Comparison of ENCODE assay signal across 8 mouse cellular contexts in genomic region chr14:118385529-118385932, GRCm38 (mm10).
A peak's percentile ranks its signal among the peaks of the same experiment; 100 is the strongest.
DNase-seq lines count a peak whose midpoint lies in the region; ATAC-seq lines count a peak whose summit lies in the region.

No protein-coding gene starts in this region.

- no peaks in the 10 kb centered on the region for H3K27me3 ChIP-seq in heart, embryonic 14.5 days (ENCODE audit: control insufficient read depth, insufficient read depth, low read length)
- no peaks in the 10 kb centered on the region for H3K27me3 ChIP-seq in heart, embryonic 15.5 days
- H3K27me3 ChIP-seq in liver, embryonic 11.5 days (replicated peaks; ENCODE audit: control insufficient read depth, insufficient read depth, low read length), result no peaks in the 10 kb centered on the region

- H3K4me3 ChIP-seq in heart, embryonic 14.5 days (ENCODE audit: control insufficient read depth in 1 of 2, insufficient read depth in 1 of 2, low read depth in 1 of 2, low read length in 2 of 2), result peak overlapping the region; percentile 24 to 26
- peak overlapping the region; percentile 35 for H3K4me3 ChIP-seq in heart, embryonic 15.5 days
- no peak overlapping the region for H3K4me3 ChIP-seq in liver, embryonic 11.5 days (ENCODE audit: low read depth, low read length)

- no peaks in the 10 kb centered on the region for H3K36me3 ChIP-seq in heart, embryonic 14.5 days (ENCODE audit: control insufficient read depth, insufficient read depth, low read length)
- no peaks in the 10 kb centered on the region for H3K36me3 ChIP-seq in heart, embryonic 15.5 days
- H3K36me3 ChIP-seq in liver, embryonic 11.5 days (ENCODE audit: control insufficient read depth, insufficient read depth, low read length), result no peaks in the 10 kb centered on the region

- ATAC-seq in heart, embryonic 14.5 days (ENCODE audit: insufficient number of reproducible peaks, insufficient read depth, low FRiP score, low read depth), result peak; percentile 50; the same call in 1 of the 2 replicates
- peak; percentile 64; the same call in 1 of the 2 replicates for ATAC-seq in heart, embryonic 15.5 days (replicated peaks; ENCODE audit: insufficient number of reproducible peaks, insufficient read depth, low FRiP score, low read depth)
- ATAC-seq in liver, embryonic 11.5 days (replicated peaks; ENCODE audit: low FRiP score), result no peak; the same call in 1 of the 2 replicates
- no peak for ATAC-seq in monocyte, adult 5-6 weeks (replicated peaks; ENCODE audit: insufficient number of reproducible peaks, low FRiP score, low TSS enrichment, poor library complexity, severe bottlenecking)

- H3K9ac ChIP-seq in heart, embryonic 14.5 days (ENCODE audit: low read length), result no peak overlapping the region
- H3K9ac ChIP-seq in heart, embryonic 15.5 days, result no peak overlapping the region
- no peak overlapping the region for H3K9ac ChIP-seq in liver, embryonic 11.5 days (ENCODE audit: low read depth, low read length)

- peaks cover 3 to 4% of the 10 kb centered on the region in 2 experiments; a peak in 1 of 4 replicates for H3K4me1 ChIP-seq in heart, embryonic 14.5 days (ENCODE audit: control insufficient read depth in 2 of 2, insufficient read depth in 2 of 2, low read length in 2 of 2)
- peaks cover 8% of the 10 kb centered on the region; the same call in 1 of the 2 replicates for H3K4me1 ChIP-seq in heart, embryonic 15.5 days (replicated peaks)
- H3K4me1 ChIP-seq in liver, embryonic 11.5 days (replicated peaks; ENCODE audit: control insufficient read depth, insufficient read depth, low read length), result no peaks in the 10 kb centered on the region

- WGBS in heart, embryonic 14.5 days, result 2% methylated on average over 7 of the region's 7 CpGs
- WGBS in heart, embryonic 15.5 days, result 7% methylated on average over 7 of the region's 7 CpGs
- 15% methylated on average over 7 of the region's 7 CpGs for WGBS in liver, embryonic 11.5 days

- H3K9me3 ChIP-seq in heart, embryonic 14.5 days (ENCODE audit: control insufficient read depth, low read length), result no peaks in the 10 kb centered on the region
- no peaks in the 10 kb centered on the region for H3K9me3 ChIP-seq in heart, embryonic 15.5 days (replicated peaks)
- H3K9me3 ChIP-seq in liver, embryonic 11.5 days (ENCODE audit: control insufficient read depth, low read length), result no peaks in the 10 kb centered on the region

- H3K27ac ChIP-seq in heart, embryonic 14.5 days (replicated peaks in 1 of 2; ENCODE audit: control insufficient read depth in 1 of 2, insufficient read depth in 1 of 2, low read depth in 2 of 2, low read length in 2 of 2), result no peak overlapping the region
- no peak overlapping the region for H3K27ac ChIP-seq in heart, embryonic 15.5 days
- no peak overlapping the region for H3K27ac ChIP-seq in liver, embryonic 11.5 days (ENCODE audit: low read depth, low read length)

- H3K4me2 ChIP-seq in heart, embryonic 14.5 days (ENCODE audit: low read length), result peak overlapping the region; percentile 64
- H3K4me2 ChIP-seq in heart, embryonic 15.5 days, result peak overlapping the region; percentile 64
- H3K4me2 ChIP-seq in liver, embryonic 11.5 days, result peak overlapping the region; percentile 35

- DNase-seq in heart, adult 18-20 months, result no peak
- DNase-seq in WW6 (ENCODE audit: low read depth, low spot score), result peak; percentile 43
- no peak for DNase-seq in liver, embryonic 11.5 days (ENCODE audit: low spot score)
- DNase-seq in layer of hippocampus, adult 8-10 months (ENCODE audit: low spot score in 2 of 2), result no peak
- no peak for DNase-seq in right cerebral cortex, postnatal 25 days

Comparison
In these comparisons a context has a peak if more than half of its experiments do, and no peak if none do; other contexts are left out.
1. ATAC-seq: peak in heart, embryonic 14.5 days (single experiment) and heart, embryonic 15.5 days (single experiment); none in liver, embryonic 11.5 days (single experiment) and monocyte, adult 5-6 weeks (single experiment).
2. Peak in every context shown above with its lines, with median percentiles within 50 percentile points of each other: H3K4me2 ChIP-seq.